Mouse (Mus musculus): ENCODE results near the gene 1110059E24Rik.
A peak's percentile ranks its signal among the peaks of the same experiment; 100 is the strongest.

Gene 1110059E24Rik

DNA sequence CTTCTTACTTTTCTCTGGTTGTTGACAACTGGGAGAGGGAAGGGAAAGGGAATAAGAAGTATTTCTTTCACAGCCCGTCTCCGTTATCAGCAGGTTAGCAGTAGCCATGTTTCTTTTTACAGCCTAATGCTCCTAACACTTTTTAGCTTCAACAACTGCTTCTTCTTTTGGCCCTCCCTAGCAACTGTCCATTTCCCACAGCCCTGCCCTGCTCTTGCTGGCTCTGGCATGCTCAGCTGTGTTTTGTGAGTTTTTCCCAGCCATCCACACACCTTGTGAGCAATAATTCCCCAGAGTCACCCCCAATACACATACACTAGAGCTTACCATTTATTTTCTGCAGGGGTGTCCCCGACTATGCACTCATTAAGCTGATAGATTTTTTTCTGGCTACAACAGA lies 75.3 kb downstream of the 1110059E24Rik start:
- DNase-seq (ENCODE audit: extremely low spot score, low spot score): no peak

DNA sequence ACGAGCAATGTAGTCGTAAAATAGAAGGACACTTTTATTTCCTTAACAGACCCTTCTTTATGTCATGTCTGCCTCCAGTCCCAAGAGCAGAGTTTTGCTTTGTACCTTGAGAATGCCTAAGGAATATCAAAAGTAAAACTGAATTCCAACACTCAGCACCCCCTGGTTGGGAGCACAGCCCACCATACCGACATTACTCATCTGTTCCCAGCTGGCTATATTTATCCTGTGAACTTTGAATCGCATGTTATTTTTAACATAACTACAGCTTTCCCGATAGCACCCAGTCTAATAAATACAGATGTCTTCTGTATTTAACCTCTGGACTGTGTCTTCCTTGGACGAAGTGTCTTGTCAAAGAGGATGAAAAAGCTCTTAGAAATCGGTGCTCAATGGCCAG lies 80.8 kb downstream of the 1110059E24Rik start:
- no peak for DNase-seq (ENCODE audit: extremely low spot score, low spot score)

DNA sequence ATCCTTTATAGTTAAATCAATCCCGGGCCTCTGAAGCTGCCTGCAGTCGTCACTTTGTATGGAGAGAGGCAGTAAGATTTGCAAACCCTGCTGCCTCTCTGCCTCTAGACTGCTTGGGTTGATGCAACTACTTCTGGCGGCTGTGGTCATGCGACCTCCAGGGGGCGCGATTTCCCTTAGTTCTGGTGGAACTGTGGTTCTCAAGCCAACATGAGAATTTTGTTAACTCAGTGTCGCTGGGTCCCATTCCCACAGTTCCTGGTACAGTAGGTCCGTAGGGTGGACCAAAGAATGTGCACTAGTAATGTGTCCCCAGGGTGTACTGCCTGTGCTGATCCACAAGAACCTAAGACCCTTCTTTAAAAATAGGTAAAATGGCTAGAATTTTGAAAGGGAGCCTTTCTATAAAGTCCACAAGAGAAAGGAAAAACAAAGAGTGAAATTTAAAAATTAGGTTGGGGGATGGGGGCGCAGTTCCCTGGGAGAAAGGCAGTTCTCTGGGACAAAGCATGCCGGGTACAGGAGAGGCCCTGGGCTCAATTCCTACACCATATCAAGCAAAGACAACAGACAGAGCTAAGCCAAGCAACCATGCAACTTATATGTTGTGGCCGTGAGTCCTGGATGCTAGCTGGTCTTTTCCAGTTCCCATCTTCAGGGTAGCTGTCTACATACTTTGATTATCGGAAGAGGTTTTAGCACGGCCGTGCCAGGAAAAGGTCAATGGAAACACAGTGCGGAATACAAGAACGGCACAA lies 81.4 kb downstream of the 1110059E24Rik start:
- DNase-seq (ENCODE audit: extremely low spot score, low spot score): peak; percentile 74

DNA sequence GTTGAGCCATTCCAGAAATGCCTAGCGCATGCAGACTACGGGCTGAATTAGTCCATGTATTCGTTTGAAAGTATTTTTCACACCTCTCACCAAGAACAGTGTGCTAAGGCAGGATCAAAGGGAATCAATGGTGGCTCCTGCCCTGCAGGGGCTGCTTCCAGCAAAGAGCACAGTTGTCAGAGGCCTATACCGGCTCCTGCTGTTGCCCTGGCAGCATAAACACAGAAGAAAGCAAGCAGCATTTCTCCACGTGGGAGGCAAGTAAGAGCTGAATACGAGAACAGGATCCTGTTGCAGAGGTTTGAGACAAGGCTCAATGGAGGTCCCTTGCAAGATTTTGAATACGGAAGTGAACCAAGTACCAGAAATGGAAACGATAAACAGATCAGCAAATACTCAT lies 82.0 kb downstream of the 1110059E24Rik start:
- no peak for DNase-seq (ENCODE audit: extremely low spot score, low spot score)

DNA sequence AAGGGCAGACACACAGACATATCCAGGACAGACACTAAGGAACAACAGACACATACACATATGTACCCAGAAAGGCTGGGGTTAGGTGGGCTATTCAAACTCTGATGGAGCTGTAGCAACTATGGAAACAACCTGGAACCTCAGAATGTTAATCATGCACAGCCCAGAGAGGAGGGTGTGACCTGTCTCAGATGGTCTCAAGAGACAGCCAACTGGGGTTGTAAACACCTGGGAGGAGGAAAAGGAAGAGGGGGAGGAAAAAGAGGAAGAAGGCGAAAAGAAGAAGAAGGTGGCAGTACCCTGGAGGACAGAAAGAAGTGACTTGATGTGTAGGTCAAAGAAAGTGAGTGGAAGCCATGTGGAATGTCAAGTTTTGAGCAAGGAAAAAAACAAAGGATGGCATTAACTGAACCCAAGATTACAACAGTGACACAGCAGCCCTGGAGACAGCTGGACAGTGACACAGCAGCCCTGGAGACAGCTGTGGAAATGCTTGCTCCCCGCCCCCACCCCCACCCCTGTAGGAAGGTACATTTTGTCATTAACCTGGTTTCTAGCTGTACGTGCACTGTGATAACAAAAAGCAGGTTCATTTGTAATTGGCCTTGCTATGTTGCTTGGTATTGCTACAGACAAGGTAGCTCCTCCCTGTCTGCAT lies 84.1 kb downstream of the 1110059E24Rik start:
- DNase-seq (ENCODE audit: extremely low spot score, low spot score): no peak

DNA sequence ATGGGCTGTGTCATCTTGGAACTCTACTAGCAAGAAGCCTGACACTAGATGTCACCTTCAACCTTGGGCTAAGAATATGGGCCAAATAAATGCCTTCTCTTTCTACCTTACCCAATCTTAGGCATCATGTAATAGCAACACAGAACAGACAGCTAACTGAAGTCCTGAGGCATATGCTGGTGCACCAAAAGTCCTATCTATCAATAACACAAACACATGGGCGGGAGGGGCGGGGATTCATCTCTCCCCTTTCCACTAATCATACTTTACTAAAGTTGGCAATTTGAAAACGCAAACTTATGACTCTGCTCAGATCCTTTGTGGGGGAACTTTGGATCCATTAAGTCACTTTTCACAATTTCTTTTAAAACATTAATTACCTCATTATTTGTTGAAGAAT lies 84.8 kb downstream of the 1110059E24Rik start:
- DNase-seq (ENCODE audit: extremely low spot score, low spot score): no peak

DNA sequence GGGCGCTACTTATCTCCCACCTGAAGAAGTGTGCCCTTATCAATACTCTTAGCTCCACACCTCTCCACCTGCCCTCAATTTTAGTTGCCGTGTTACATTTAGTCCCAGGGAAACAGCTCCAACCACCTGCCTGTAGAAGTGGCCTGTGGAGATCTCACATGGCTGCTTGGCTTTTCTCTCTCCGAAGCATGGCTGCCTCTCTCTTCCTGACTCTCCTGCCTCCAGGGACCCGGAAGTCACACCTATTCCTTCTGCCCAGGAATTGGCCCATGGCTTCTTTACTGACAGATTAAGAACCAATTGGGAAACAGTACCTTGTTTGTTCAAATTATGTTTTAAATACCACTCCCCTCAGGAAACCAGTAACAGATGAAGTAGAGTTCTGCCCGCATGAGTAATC lies 86.3 kb downstream of the 1110059E24Rik start:
- no peak for DNase-seq (ENCODE audit: extremely low spot score, low spot score)

DNA sequence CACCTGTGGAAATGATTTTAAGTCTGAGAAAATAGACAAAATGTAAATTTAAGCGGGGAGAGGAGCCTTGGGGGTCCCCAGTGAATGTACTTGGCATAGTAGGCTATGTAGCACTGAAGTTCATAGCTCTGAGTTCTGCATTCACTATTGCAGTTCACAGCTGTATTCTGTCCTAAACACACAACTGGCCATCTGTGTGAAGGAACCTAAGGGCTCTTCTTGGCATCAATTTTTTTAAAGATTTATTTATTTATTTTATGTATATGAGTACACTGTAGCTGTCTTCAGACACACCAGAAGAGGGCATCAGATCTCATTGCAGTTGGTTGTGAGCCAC lies 88.3 kb downstream of the 1110059E24Rik start:
- no peak for DNase-seq (ENCODE audit: extremely low spot score, low spot score)

DNA sequence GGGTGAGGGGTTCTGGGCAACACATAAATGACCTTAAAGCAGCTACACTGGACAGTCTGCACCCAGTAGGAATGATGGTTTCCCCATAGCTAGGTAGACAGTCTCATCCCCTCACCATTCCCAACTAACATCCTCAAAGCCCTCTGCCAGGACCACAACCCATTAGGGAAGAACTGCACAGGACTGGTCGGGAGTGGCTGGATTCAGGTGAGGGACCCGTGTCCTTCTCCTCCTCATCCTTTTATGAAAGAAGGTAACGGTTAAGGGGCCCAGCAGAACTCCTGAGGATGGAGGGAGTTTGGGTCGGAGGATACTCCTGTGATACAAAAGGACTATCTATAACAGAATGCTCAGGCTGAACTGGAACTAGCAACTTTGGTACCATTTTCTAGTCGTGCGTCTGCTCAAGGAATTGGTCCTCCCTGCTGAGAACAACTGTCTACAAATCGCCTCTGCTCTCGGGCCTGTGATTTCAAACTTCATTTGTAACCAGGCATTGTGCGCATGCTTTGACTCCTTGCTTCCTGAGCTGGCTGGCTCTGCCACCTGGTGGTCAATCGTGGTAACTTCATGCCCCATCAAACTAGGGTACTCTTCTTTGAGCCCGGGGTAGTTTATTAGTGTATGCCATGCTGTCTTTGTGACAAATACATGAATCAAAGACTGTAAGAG lies 88.9 kb downstream of the 1110059E24Rik start:
- peak; percentile 75 for DNase-seq (ENCODE audit: extremely low spot score, low spot score)

DNA sequence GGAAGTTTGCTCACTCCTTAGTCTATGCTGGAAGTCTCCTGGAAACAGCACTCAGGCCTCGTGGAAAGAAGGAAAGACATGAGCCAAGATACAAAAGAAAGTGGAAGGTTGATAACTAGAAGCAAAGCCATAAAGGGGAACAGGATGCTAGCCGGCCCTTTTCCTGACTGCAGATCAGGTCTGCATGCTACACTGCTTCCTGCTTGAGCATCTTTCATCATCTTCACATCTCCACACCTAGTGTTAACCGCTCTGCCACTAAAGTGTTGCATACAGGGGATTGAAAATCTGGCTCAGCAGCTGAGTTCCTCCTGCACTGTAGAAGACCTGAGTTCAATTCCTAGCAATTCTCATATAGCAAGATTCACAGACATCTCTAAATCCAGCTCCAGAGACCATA lies 89.8 kb downstream of the 1110059E24Rik start:
- no peak for DNase-seq (ENCODE audit: extremely low spot score, low spot score)

DNA sequence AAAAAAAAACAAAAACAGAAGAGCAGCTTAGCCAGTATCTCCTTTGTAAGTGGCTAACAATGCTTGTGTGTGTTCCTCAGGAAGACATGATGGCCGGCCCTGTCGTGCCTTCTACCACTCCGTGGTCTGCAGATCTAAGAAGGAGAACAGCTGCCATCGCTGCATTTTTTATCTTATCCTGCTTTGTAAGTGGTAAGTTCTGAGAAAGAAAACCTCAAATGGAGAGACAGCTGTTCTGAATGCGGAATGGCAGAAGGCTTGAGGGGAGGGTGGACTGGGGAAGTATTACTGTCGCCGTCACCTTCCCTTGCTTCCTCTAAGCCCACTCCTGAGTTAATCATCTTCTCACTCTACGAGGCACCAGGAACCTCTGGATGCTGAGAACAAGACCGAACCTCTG lies 100.0 kb downstream of the 1110059E24Rik start:
- no peak for DNase-seq (ENCODE audit: extremely low spot score, low spot score)

DNA sequence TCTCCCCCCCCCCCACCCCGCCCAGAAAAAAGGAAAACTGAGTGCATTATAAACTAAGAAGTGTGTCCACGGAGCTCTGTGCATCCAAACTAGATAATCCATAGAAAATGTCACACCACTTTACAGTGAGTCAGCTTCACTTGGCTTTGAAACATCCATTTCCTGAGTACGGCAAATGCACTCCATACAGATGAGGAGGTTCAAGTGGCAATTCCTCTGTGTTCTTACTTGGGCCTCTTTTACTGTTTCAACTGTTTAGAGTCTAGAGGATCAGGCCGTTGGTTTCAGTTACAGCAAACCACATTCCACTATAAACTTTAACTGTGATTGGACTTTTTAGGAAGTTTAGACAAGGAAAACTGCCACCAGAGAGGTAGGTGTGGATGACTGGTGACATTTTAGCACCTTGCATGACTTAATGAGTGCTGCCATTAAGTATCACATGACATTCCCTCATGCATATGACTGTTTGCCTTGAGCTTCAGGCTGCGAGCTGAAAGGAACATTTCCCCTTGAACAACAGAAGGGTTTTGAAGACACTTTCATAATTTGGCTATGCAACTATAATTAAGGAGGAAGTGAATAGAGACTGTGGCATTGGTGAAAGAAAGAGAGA lies 100.7 kb downstream of the 1110059E24Rik start:
- DNase-seq (ENCODE audit: extremely low spot score, low spot score): no peak

DNA sequence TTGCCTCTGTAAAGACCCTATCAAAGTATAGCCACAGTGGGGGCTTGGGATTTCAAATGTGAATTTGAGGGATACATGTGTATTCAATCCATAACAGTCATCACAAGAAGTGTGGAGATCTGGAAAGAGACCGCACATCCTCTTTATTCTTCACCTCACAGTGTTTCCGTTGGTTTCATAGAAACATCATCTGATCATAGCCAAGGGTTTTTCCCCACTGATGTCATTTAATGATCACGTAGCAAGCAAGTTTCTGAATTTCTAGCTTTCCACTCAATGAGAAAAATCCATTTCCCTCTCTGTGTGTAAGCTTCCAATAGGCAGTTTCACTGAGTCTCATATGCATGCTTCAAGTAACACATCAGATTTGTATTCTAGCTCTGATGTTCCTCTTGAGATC lies 103.1 kb downstream of the 1110059E24Rik start:
- no peak for DNase-seq (ENCODE audit: extremely low spot score, low spot score)

DNA sequence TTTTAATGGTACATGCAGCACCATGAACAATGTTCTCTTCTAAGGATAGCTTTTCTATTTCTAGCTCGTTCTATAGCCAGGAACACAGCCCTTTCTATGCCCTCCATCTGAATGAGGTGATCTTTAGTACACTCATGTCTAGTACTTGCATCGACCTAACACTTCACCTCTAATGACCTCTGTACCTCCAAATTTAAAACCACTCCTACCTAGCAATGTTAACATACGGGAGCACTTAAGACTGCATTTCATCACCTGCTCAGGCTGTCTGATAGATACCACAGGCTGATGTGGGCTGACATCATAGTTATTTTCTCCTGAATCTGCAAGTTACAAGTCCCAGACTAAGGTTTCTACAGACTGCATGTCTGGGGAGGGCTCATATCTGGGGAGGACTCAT lies 103.8 kb downstream of the 1110059E24Rik start:
- DNase-seq (ENCODE audit: extremely low spot score, low spot score): no peak

DNA sequence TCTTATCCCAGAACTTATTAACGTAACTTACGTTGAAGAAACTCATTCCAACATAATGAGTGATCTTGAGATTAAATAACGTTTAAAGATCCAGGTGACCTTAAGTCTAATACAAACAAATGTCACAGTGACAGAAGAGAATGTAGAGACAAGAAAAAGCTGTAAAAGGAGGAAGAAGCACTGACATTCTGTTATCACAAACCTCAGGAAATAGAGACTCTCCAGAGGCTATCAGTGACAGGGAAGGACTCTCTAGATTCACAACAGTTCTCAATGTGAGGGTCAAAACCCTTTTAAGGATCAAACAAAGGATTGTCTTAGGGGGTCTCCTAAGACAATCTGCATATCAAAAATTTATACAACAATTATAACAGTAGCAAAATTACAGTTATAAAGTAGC lies 115.7 kb downstream of the 1110059E24Rik start:
- no peak for DNase-seq (ENCODE audit: extremely low spot score, low spot score)

Data from neural tube, embryonic 10.5 days (tissue).